In the genomic region with DNA sequence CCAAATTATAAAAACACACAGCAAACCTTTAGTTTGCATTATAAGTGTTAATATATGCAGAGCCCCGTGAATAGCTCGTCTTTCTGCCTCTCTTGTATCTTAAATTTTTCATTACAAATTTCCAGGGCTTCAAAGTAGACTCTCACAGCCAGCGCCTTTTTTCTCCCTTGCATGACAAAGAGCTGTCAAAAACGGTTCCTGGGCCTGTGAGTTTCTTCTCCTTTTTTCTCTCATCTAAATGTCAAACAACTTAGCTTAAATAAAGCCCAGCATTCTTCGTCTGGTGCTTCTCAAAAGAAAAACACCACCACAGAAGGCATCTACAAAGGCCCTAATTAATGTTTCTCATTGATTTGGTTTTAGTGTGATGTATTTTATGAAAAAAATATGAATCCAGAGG, we compare ENCODE assay signal across 17 mouse cellular contexts.
"Had no signal": no experiment of that assay in that cellular context is flagged by ENCODE, and none has a peak within 500 bp of the region (broad histone marks: within the 10 kb centered on the region; RNA-seq: fewer than 3 reads in every experiment).

No protein-coding gene starts in this region.

- H3K4me1 ChIP-seq: midbrain, embryonic 15.5 days; neural tube, embryonic 13.5 days; neural tube, embryonic 15.5 days had no signal

- H3K9me3 ChIP-seq: midbrain, embryonic 10.5 days; midbrain, embryonic 15.5 days; neural tube, embryonic 13.5 days; neural tube, embryonic 15.5 days had no signal

- H3K27me3 ChIP-seq: midbrain, embryonic 15.5 days; neural tube, embryonic 13.5 days; neural tube, embryonic 15.5 days had no signal

- ATAC-seq: midbrain, embryonic 15.5 days had no signal

- H3K36me3 ChIP-seq: midbrain, embryonic 10.5 days; midbrain, embryonic 15.5 days; neural tube, embryonic 13.5 days; neural tube, embryonic 15.5 days had no signal

- DNase-seq: lung, adult 18-20 months; lung, embryonic 14.5 days; lung, postnatal 10 days; lung, postnatal 4 days; retina, postnatal 1 day; right cerebral cortex, adult 18-20 months; right cerebral cortex, postnatal 25 days; right cerebral cortex, postnatal 4 days; spleen, adult 18-20 months; thymus, adult 2 months; thymus, postnatal 25 days; thymus, postnatal 4 days had no signal

- H3K4me3 ChIP-seq: midbrain, embryonic 10.5 days; midbrain, embryonic 15.5 days; myocyte; neural tube, embryonic 13.5 days; neural tube, embryonic 15.5 days had no signal

- H3K4me2 ChIP-seq: lung, embryonic 14.5 days; midbrain, embryonic 15.5 days; neural tube, embryonic 13.5 days; neural tube, embryonic 15.5 days had no signal

- H3K9ac ChIP-seq: lung, embryonic 14.5 days; midbrain, embryonic 15.5 days; neural tube, embryonic 13.5 days; neural tube, embryonic 15.5 days had no signal

- H3K27ac ChIP-seq: midbrain, embryonic 10.5 days; midbrain, embryonic 15.5 days; neural tube, embryonic 13.5 days; neural tube, embryonic 15.5 days had no signal
